Mouse (Mus musculus): ENCODE results near the gene Prkca.
A peak's percentile ranks its signal among the peaks of the same experiment; 100 is the strongest.

Gene Prkca

DNA sequence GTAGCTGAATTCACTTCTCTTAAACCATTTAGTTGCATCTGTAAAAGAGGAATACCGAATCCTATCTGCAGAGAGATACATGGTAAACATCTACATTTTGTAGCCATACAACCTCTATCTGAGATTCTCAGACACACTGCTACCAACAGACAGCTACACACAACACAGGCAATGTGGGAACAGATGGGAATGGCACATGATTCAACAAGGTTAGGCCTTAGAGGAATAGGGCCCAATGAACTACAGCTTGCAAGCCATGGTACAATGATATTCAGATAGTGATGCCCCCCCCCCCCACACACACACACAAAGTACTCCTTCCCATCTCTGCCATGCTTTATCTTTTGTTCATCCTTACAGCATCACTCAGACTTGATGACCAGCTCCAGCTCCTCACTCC is 181.1 kb downstream of the Prkca start:
- DNase-seq (ENCODE audit: low spot score), result no peak

DNA sequence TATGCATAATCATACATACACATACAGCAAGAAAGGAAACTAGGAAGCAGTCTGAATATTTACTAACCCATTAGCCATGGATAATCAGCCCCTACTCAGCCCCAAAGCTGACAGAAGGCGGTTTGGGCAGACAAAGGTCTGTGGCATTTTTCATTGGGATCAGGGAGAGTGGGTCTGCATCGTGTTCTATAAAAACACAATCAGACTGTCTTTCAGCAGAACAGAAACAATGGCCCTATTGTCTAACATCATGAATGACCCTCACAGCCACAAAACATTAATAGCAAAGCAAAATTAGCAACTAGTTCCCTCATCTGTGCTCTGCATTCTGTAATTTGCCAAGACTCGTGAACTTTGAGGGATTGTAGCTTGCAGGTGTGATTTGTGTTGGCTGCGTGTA is 181.6 kb downstream of the Prkca start:
- no peak for DNase-seq (ENCODE audit: low spot score)

DNA sequence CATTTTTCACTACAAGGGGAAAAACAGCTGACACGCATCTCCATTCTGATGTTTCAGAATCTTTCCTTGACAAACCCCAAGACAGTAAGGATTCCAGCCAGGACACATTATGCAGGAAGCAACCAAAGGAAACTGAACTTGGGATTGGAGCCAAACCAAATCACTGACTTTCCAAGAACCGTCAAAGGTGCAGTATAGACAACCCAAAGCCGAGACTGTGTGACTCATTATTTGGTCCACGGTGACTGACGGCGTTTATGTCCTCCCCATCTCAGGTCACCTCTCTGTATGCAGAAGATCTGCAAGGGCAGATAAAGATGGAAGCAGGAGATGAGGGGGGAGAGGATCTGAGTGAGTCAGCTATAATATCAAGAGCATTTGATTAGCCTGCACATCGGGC is 183.7 kb downstream of the Prkca start:
- DNase-seq (ENCODE audit: low spot score), result no peak

DNA sequence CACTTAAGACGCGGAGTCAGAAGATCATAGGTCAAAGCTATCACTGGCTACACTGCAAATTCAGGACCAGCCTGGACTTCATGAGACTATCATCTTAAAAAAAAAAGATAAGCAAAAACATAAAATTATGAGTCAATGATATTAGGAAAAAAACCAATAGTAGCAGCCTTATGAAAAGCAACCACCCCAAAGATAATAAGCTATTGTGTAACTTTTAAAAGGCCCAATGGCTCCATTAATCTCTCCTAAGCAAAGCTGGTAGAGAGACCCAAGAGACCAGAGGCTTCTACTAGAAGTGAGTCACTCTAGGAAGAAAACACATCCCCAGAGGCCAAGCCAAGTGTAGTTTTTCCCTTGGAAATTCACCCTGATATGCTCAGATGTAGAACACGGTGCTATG is 185.7 kb downstream of the Prkca start:
- DNase-seq (ENCODE audit: low spot score), result no peak

DNA sequence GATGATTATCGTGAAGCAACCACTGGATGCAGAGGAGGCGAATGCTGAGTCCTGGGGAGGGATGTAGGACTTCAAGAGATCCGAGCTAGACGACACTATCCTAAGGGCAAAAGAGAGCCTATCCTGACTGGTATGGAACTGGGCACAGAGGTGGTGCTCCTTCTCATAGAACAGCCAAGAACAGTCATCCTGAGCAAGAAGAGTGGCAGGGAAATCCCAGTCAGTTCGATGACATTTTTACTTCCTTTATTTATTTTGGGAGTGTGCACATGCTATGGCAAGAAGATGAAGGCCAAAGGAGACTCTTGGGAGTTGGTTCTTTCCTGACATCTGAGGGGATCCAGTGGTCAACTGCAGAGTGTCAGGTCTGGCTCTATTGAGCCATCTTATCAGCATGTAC is 186.7 kb downstream of the Prkca start:
- DNase-seq (ENCODE audit: low spot score), result no peak

DNA sequence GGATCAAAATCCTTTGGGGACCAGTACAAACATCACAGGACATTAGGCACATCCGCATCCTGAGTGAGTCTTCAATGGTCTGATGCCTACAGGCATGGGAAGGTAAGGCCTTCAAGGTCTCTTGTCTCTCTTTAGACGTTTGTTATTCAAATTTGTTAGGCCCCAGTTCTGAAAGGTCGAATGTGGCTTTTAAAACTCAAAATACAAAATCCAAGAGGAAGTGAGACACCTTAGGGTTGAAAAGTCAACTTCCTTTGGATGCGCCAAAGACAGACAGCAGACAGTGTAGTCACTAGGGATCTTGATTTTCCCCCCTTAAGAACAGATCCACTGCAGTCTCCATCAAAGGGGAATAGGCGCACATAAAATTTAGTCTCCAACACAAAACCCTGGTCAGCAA is 187.6 kb downstream of the Prkca start:
- DNase-seq (ENCODE audit: low spot score), result no peak

DNA sequence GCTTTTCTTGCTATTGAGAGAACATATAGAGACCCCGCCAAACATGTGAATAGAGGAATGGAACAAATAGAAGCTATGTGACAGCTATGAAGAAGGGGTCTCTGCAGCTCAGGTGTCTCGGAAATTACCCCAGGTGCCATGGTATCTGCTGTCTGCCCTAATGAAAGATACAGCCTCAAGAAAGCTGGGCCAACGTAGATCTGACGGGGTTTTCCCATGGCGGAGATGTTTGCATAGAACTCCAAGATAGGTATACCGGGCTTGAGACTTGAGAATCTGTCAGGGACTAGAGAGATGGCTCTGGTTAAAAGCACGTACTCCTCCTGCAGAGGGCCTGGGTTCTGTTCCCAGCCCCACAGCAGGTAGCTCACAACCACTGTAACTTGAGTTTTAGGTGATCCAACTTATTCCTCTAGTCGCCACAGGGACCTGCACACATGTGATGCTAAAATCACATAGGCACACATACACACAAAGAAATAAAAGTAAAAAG is 188.6 kb downstream of the Prkca start:
- no peak for DNase-seq (ENCODE audit: low spot score)

DNA sequence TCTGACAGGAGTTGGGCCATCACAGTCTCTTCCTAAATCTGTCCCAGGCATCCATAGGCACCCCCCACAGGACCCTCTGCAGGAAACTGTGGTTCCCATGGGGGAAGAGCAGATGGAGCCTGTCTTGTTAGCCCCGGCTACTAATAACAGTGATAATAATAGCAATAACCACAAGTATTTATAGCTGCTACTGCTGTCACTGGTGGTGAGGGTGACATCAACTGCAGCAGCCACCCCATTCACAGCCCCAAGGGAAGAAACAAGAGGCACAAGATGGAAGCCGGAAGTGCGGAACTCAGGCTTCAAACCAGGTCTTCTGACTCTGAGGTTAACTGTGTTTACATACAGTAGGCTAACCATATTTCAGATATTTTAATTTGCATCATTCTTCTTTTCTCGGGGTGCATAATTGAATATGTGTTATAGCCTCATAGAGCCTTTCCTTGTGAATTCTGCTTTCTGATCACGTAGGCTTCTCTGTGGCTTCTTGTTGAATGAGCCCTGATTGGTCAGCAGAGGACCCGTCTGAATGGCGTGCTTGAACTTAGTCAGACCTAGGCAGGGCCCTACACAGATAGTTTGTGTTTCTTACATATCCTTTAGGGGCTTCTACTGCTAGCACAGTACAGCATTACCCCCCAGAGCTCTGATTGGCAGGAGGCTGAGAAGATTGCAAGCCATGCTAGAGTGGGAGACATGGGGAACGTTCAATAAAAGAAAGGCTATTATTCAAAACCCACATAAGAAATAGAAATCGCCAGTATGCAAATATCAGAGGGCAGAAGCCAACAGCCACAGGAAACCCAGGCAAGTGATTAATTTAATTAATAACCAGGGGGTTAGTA is 189.5 kb downstream of the Prkca start:
- DNase-seq (ENCODE audit: low spot score), result no peak

DNA sequence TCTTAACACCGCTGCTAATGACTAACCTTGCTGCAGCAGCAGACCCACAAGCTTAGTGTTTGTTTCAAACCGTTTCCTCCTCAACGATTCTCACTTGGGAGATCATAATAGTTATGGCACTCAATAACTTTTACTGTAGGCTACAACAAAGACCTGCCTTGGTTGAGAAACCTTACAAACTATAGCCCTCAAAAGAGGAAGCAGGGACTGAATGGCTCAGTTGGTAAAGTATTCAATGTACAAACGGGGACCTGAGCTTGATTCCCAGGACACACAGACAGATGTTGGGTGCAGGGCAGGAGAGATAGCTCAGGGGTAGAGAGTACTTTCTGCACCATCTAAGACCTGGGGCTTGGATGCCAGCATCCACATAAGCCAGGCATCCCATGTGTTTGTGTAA is 191.1 kb downstream of the Prkca start:
- DNase-seq (ENCODE audit: low spot score), result no peak

DNA sequence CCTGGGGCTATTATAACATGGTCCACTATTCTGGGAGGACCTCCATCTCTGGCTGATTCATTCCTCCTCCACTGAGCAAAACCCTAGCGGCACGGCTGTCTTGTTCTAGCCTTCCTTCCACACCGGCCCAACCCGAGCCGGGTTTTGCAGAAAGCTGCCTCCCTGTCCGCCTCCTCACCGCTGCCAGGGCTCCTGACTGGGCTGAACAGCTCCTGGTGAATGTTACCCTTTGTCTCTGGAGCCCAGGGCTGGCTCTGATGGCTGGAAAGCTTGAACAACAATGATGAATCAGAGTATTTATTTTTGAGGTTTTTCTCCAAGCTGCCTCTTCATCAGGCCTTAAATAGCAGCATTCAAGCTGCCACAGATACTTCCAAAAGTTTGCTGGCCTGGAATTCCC is 193.3 kb downstream of the Prkca start:
- DNase-seq (ENCODE audit: low spot score), result no peak

DNA sequence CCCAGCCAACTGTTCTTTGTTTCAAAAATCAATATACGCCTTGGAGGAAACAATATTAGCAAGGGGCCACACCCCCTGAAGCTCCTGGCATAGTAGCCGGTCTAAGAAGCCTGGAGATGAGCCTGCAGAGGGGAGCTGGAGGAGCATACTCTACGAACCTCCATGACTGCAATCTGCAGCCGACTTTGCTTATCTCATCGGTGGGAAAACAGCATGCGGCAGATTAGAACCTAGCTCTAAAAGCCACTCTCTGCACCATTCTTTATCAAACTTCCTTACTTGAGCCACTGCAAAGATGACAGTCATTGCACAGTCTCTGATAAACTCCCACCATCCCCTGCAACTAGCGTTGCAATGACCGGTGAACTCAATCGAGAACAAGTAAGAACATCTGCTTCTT is 194.5 kb downstream of the Prkca start:
- no peak for DNase-seq (ENCODE audit: low spot score)

DNA sequence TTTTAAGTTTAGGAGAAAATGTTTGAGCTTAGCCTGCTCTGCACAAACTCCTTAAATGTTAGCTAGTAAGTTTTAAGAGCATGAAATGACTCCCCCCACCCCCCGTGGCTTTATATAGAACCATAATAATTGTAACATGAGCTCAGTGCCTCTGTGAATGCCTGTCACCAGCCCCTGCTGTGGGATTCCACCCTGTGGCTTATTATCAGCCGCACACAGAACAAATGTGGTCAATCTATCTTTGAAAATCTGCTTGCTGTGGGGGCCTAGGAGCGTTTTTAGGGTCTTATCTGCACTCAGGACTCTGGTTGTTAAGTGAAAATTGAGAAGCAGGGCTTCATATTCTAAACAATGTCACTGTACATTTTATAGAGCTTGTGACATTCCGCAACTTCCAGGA is 195.2 kb downstream of the Prkca start:
- DNase-seq (ENCODE audit: low spot score), result no peak

DNA sequence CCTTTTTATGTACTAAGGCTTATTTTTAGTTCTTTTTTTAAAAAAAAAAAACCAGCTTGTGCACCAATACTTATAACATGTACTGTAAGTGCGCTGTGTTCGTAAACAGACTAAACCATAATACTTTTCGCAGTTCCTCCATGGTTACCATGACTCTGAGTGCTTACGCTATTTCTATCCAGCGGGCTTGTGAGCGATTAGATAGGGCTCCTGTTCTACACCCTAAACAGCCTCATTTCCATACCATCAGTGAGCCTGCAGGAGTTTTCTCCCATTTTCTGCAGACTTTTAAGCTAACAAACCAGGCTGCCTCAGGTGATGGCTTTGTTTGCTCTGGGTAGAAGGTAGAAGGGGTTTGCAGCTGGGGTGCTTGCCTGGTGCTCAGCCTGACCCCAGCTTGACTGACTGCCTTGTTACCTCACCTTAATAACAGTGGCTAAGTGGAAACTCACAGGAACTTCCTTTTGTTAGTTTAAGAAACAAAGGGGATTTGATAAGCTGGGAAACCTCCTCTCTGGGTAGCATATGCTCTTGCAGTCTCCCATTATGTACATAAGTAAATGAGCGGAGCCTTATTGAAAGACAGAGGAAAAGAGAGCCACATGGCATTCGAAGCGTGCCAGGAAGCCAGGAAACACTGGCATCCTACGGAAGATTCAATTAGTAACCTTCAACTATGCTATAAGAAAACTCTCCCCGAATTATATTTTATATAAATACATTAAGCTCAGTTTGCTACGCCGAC is 197.8 kb downstream of the Prkca start:
- no peak for DNase-seq (ENCODE audit: low spot score)

DNA sequence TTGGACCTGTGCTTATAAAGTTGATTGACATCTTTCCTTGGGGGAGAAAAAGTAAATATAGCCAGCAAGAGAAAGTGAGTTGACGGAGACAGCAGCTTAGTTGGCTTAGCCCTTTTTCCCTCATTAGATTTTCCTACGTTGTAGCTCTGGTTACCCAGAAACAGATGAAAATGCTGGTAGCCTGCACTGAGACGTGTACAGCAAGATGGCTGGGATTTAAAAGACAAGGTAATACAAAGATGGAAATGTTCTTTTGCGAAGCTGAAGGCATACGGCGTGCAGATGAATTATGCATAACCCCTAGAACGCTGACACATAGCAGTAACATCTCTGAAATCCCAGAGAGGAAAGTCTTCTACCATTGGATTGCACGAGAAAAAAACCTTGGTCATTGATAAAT is 198.6 kb downstream of the Prkca start:
- DNase-seq (ENCODE audit: low spot score), result no peak

DNA sequence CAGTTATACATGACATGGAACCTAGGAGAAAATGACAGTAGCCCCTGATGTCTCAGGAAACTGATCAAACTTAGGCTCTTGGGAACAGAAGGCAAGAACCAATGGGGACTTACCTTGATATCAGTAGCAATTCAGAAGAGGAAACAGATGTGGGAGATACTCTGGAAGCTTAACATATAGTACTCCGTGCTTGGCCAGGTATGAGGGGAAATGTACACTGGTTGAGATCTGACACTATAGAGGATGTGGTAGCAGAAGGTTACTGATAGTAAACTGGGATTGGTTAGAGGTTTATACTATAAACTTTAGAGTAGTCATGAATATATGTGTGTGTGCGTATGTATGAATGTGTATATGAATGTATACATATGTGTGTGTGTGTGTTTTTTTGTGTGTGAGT is 200.0 kb downstream of the Prkca start:
- DNase-seq (ENCODE audit: low spot score), result no peak

DNA sequence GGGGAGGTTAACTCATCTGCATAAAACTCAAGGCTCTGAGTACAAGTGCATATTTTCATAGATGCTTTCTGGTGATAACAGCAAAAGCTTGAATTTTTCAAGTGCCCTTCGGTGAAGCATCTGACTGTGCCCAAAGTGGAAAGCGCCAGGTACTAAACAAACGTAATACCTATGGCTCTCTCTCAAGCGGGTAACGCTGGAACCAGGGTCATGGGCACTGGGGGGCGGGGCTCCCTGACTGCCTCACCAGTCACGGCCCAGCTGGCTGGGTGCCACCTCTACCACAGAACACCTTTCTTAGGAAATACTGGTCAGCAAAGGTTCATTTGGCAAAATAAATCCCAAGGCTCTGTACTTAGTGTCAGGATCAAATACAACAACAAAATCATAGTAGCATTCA is 203.7 kb downstream of the Prkca start:
- peak; percentile 46 for DNase-seq (ENCODE audit: low spot score)

DNA sequence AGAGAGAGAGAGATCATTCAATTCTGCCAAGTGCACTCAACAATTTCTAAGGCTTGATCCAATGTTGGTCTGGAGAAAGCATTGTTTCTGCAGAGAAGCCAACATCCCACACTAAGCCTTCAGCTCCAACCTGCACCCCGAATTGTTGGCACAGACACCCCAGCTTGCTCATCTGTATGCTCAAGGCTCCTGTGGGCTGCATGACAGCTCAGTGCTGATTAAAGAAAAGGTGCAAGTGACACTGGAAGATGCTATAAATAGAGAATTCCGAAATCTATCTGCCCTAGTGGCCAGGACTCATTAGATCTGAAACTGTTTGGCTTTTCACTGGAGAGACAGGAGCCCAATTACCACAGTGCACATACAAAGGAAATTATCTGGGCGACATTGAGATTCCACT is 207.4 kb downstream of the Prkca start:
- no peak for DNase-seq (ENCODE audit: low spot score)

DNA sequence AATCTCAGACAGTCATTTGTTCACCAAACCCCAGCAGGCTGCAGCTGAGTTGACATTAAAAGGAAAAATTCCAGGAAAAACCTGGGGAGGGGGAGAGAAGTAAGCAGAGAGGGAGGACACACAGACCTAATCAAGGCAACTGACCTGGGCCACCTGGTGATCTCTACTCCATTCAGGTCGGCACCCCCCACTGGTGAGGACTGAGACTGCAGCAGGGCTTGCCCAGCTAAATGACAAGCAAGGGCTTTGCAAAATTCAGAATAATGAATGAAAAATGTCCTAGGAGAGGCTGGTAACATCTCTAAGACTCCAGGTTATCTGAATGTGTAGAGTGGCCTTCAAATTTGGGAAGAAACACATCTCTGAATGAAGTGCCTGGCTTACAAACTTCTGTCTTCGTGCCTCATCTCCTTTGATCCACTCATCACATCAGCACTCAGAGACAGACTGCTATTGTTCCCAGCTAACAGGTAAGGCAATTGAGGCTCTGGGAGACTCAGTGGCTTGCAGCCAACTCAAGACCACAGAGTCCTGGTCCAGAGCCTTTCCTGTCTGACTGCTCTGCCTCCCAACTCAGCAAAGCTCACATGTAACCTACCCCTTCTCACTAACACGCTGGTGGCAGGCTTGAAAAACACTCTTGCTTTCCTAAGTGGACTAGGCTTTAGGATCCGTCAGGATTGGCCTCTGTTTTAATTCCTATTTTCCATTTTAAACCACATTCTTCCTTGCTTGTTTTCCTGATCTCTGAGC is 208.1 kb downstream of the Prkca start:
- DNase-seq (ENCODE audit: low spot score), result no peak

DNA sequence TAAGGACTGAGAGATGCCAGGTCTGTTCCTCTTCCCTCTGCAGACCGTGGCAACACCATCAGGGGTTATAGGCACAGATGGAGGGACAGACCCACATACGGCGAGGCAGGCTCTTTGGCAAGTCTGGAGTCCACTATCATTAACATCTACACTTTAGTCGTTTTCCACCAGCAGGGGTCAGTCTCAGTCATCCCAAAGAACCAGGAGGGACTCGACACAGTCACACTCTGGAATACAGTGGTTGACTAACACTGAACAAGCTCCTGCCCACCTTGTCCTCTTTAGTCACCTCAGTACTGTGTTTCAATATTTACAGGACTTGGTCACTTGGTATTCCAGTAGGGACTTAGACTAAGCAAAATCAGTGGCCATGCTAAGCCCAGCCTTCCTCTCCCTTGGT is 215.1 kb downstream of the Prkca start:
- DNase-seq (ENCODE audit: low spot score), result peak; percentile 35

DNA sequence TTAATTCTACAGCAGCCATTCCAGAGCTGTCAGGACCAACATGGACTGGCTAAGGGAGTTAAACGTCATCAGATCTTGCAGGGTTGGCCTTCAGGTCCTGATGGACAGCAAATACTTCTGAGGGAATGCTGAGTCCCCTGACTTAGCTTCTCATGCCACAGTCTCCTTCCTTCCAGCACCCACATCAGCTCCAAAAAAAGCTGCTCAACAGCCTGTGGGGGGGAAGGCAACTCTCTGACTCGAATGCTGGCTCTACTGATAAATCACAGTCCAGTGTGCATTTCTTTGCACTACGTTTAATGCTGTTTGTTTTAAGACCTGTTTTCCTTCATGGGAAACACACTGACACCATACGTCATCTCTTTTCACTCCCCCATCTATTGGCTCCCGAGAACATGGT is 215.8 kb downstream of the Prkca start:
- DNase-seq (ENCODE audit: low spot score), result no peak

DNA sequence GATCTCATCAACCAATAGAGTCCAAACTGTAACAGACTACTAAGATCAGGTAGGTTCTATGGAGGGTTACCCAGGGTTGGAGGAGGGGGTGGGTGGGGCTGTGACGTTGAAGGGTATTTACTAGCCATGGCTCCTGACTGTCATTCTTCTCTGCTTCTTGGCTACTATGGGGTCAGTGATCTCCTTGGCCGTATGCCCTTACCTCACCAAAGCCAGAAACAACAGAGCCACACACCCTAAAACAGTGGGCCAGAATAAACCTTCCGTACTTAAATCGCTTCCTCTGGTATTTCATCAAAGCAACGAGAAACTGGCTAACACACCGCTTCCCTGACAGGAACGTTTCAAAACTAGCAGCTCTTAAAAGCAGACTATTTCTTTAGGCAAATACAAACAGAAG is 221.2 kb downstream of the Prkca start:
- DNase-seq (ENCODE audit: low spot score), result no peak

DNA sequence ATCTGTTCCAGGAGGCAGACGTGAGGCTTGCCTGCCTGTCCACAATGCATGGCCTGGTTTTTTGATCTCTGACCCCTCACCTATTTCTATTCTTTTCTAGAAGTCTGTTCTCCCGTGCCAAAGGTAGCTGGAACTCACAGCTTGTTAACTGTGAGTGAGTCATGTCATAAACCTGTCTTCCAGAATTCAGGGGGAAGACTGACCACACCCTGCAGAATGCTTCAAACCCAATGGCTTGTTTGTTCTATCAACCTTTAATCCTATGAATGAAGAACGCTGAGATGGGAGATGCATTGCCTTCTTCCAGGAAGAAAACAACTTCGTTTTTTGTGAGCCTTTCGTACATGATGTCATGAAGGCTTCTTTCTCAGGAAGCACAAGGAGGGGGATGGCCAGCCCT is 223.0 kb downstream of the Prkca start:
- no peak for DNase-seq (ENCODE audit: low spot score)

DNA sequence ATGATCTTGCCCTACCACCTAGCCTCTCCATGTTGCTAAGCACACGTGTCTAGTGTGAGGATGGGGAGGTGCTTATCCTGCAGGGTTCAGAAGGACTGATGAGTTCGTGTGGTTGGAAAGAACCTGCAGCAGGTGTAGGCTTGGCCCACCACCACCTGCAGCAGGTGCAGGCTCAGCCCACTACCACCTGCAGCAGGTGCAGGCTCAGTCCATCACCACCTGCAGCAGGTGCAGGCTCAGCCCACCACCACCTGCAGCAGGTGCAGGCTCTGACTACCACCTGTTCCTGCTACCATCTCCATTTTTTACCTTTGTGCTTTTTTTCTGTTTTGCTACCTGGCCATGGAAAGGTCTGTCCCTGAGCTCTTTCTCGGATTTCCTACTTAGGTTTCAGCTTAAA is 223.9 kb downstream of the Prkca start:
- DNase-seq (ENCODE audit: low spot score), result no peak

All from urinary bladder, postnatal 25 days (tissue).